Mouse (Mus musculus): Measurements from ENCODE around the gene Gse1. TPM values are rescaled to one million over a fixed set of nuclear protein-coding genes. Genes with fewer than 3 reads are reported as not detected.

The Gse1 gene
- polyA plus RNA-seq, 1 experiment from 2014 or later: 11.3 TPM

- Histone ChIP-seq H3K4me1 (ENCODE audit: control insufficient read depth, insufficient read depth, low read length) (peaks cover 65% of the 10 kb centered on the region), H3K36me3 (ENCODE audit: control insufficient read depth, insufficient read depth, low read length) (no peaks in the 10 kb centered on the region), H3K4me3 (ENCODE audit: low read length) (peak overlapping the region; percentile 85), H3K4me2 (replicated peaks; ENCODE audit: low read depth, low read length) (peak overlapping the region; percentile 95), H3K9ac (ENCODE audit: low read depth, low read length) (peak overlapping the region; percentile 88), H3K9me3 (ENCODE audit: control insufficient read depth, low read length) (no peaks in the 10 kb centered on the region), H3K27me3 (ENCODE audit: control insufficient read depth, insufficient read depth, low read length) (no peaks in the 10 kb centered on the region; the same call in 1 of the 2 replicates), H3K27ac (ENCODE audit: low read depth, low read length) (peak overlapping the region; percentile 98)
- WGBS: under 1% methylated on average over 53 of the region's 55 CpGs
- ATAC-seq (ENCODE audit: low FRiP score, low TSS enrichment): no peak; the same call in 1 of the 2 replicates
Measured at GRCm38 (mm10) chr8:120487729-120488510, 259.7 kb downstream of the Gse1 start.

GRCm38 (mm10) chr8:120488636-120489131 lies 260.4 kb downstream of the Gse1 start:
- H3K4me2 ChIP-seq (replicated peaks; ENCODE audit: low read depth, low read length): peak overlapping the region; percentile 95
- H3K27ac ChIP-seq (ENCODE audit: low read depth, low read length): peak overlapping the region; percentile 74
- 1% methylated on average over 25 of the region's 25 CpGs for WGBS
- no peaks in the 10 kb centered on the region for H3K36me3 ChIP-seq (ENCODE audit: control insufficient read depth, insufficient read depth, low read length)
- peak overlapping the region; percentile 85 for H3K4me3 ChIP-seq (ENCODE audit: low read length)
- H3K9me3 ChIP-seq (ENCODE audit: control insufficient read depth, low read length): no peaks in the 10 kb centered on the region
- H3K4me1 ChIP-seq (ENCODE audit: control insufficient read depth, insufficient read depth, low read length): peaks cover 73% of the 10 kb centered on the region
- no peak for ATAC-seq (ENCODE audit: low FRiP score, low TSS enrichment)
- H3K9ac ChIP-seq (ENCODE audit: low read depth, low read length): peak overlapping the region; percentile 88
- no peaks in the 10 kb centered on the region; the same call in 1 of the 2 replicates for H3K27me3 ChIP-seq (ENCODE audit: control insufficient read depth, insufficient read depth, low read length)

GRCm38 (mm10) chr8:120489142-120489754 lies 261.0 kb downstream of the Gse1 start:
- Histone ChIP-seq H3K4me3 (ENCODE audit: low read length) (peak overlapping the region; percentile 85), H3K9me3 (ENCODE audit: control insufficient read depth, low read length) (no peaks in the 10 kb centered on the region), H3K4me2 (replicated peaks; ENCODE audit: low read depth, low read length) (peak overlapping the region; percentile 95), H3K36me3 (ENCODE audit: control insufficient read depth, insufficient read depth, low read length) (no peaks in the 10 kb centered on the region), H3K9ac (ENCODE audit: low read depth, low read length) (peak overlapping the region; percentile 88), H3K4me1 (ENCODE audit: control insufficient read depth, insufficient read depth, low read length) (peaks cover 77% of the 10 kb centered on the region), H3K27me3 (ENCODE audit: control insufficient read depth, insufficient read depth, low read length) (no peaks in the 10 kb centered on the region; the same call in 1 of the 2 replicates), H3K27ac (ENCODE audit: low read depth, low read length) (peak overlapping the region; percentile 74)
- ATAC-seq (ENCODE audit: low FRiP score, low TSS enrichment): no peak
- WGBS: under 1% methylated on average over 68 of the region's 73 CpGs

- Histone ChIP-seq H3K9ac (ENCODE audit: low read depth, low read length) (peak overlapping the region; percentile 88), H3K4me3 (ENCODE audit: low read length) (peak overlapping the region; percentile 85), H3K4me1 (ENCODE audit: control insufficient read depth, insufficient read depth, low read length) (peaks cover 77% of the 10 kb centered on the region), H3K36me3 (ENCODE audit: control insufficient read depth, insufficient read depth, low read length) (no peaks in the 10 kb centered on the region), H3K4me2 (replicated peaks; ENCODE audit: low read depth, low read length) (peak overlapping the region; percentile 95), H3K9me3 (ENCODE audit: control insufficient read depth, low read length) (no peaks in the 10 kb centered on the region), H3K27ac (ENCODE audit: low read depth, low read length) (0 out of 2 replicates have a peak overlapping the region, but pooled peaks have one; percentile 74), H3K27me3 (ENCODE audit: control insufficient read depth, insufficient read depth, low read length) (no peaks in the 10 kb centered on the region; the same call in 1 of the 2 replicates)
- ATAC-seq (ENCODE audit: low FRiP score, low TSS enrichment): no peak
- WGBS: 4% methylated on average over 15 of the region's 15 CpGs
Measured at GRCm38 (mm10) chr8:120489771-120490281, 261.6 kb downstream of the Gse1 start.

GRCm38 (mm10) chr8:120490354-120491141 lies 262.3 kb downstream of the Gse1 start:
- Histone ChIP-seq H3K4me2 (replicated peaks; ENCODE audit: low read depth, low read length) (peak overlapping the region; percentile 95), H3K4me1 (ENCODE audit: control insufficient read depth, insufficient read depth, low read length) (peaks cover 78% of the 10 kb centered on the region), H3K36me3 (ENCODE audit: control insufficient read depth, insufficient read depth, low read length) (no peaks in the 10 kb centered on the region), H3K27me3 (ENCODE audit: control insufficient read depth, insufficient read depth, low read length) (no peaks in the 10 kb centered on the region; the same call in 1 of the 2 replicates), H3K27ac (ENCODE audit: low read depth, low read length) (no peak overlapping the region; the same call in 1 of the 2 replicates), H3K4me3 (ENCODE audit: low read length) (peak overlapping the region; percentile 85), H3K9ac (ENCODE audit: low read depth, low read length) (peak overlapping the region; percentile 88; the same call in 1 of the 2 replicates), H3K9me3 (ENCODE audit: control insufficient read depth, low read length) (no peaks in the 10 kb centered on the region)
- 13% methylated on average over 12 of the region's 12 CpGs for WGBS
- ATAC-seq (ENCODE audit: low FRiP score, low TSS enrichment): no peak

- H3K27me3 ChIP-seq (ENCODE audit: control insufficient read depth, insufficient read depth, low read length): no peaks in the 10 kb centered on the region
- H3K9ac ChIP-seq (ENCODE audit: low read depth, low read length): peak overlapping the region; percentile 88
- peak overlapping the region; percentile 85 for H3K4me3 ChIP-seq (ENCODE audit: low read length)
- H3K4me1 ChIP-seq (ENCODE audit: control insufficient read depth, insufficient read depth, low read length): peaks cover 72% of the 10 kb centered on the region
- peak overlapping the region; percentile 95 for H3K4me2 ChIP-seq (replicated peaks; ENCODE audit: low read depth, low read length)
- WGBS: 56% methylated on average over 5 of the region's 5 CpGs
- no peaks in the 10 kb centered on the region for H3K36me3 ChIP-seq (ENCODE audit: control insufficient read depth, insufficient read depth, low read length)
- H3K9me3 ChIP-seq (ENCODE audit: control insufficient read depth, low read length): no peaks in the 10 kb centered on the region
- no peak overlapping the region for H3K27ac ChIP-seq (ENCODE audit: low read depth, low read length)
- ATAC-seq (ENCODE audit: low FRiP score, low TSS enrichment): no peak
Measured at GRCm38 (mm10) chr8:120491166-120491793, 263.0 kb downstream of the Gse1 start.

- H3K36me3 ChIP-seq (ENCODE audit: control insufficient read depth, insufficient read depth, low read length): no peaks in the 10 kb centered on the region
- no peak overlapping the region; the same call in 1 of the 2 replicates for H3K27ac ChIP-seq (ENCODE audit: low read depth, low read length)
- no peak for ATAC-seq (ENCODE audit: low FRiP score, low TSS enrichment)
- H3K9ac ChIP-seq (ENCODE audit: low read depth, low read length): no peak overlapping the region
- 8% methylated on average over 14 of the region's 14 CpGs for WGBS
- H3K4me1 ChIP-seq (ENCODE audit: control insufficient read depth, insufficient read depth, low read length): peaks cover 74% of the 10 kb centered on the region
- no peak overlapping the region for H3K4me3 ChIP-seq (ENCODE audit: low read length)
- H3K9me3 ChIP-seq (ENCODE audit: control insufficient read depth, low read length): no peaks in the 10 kb centered on the region
- H3K27me3 ChIP-seq (ENCODE audit: control insufficient read depth, insufficient read depth, low read length): no peaks in the 10 kb centered on the region
- peak overlapping the region; percentile 24; the same call in 1 of the 2 replicates for H3K4me2 ChIP-seq (replicated peaks; ENCODE audit: low read depth, low read length)
Measured at GRCm38 (mm10) chr8:120492193-120492880, 264.1 kb downstream of the Gse1 start.

Data from kidney, embryonic 14.5 days (tissue).